Mouse (Mus musculus): ENCODE measurements at regions not wholly inside any gene's neighbourhood (a gene's known extent, or its start where the extent isn't known, plus 50 kb on each side); places are given as distances from the start of the nearest gene placed in this dataset.
A peak's percentile ranks its signal among the peaks of the same experiment; 100 is the strongest.
"Not testable (repeated sequence)": the region's sequence is repeated elsewhere in the genome, so short reads cannot be mapped to it uniquely, and the experiment has no call there.

DNA sequence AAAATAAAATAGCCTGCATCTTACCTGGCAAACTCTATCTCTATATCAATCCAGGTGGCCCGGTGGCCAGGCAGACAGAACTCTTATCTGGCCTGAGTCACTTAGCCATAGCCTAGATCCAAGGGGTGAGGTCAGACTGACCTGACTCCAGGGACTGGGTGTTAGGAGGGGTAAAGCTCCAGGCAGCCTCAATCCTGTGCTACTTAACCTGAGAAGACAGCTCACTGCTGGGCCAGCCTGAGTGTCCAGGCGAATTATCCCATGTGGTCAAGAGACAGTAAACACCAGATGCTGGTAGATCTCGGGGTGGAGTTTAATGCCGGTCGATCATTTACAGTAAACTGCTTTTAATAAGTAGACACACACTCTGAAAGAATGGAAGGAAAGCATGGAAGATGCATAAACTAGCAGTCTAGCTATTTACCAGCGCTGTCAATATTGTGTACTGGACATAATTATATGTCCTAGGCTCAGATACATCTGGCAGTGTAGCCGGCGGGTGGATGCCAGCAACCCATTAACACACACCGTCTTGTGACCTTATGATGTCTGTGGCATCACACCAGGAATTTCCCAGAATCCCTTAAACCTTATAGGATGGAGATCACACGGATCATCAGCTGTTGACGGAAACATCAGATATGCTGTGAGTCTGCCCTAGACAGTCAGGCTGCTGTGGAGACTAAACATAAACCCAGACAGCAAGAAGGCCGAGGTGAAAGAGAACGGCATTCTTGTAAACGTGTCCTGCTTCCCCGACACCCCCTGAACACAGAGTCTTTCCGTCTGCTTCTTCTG is 153.9 kb upstream of the Ubl3 start:
- no peak for DNase-seq (ENCODE audit: low read depth, low spot score)

DNA sequence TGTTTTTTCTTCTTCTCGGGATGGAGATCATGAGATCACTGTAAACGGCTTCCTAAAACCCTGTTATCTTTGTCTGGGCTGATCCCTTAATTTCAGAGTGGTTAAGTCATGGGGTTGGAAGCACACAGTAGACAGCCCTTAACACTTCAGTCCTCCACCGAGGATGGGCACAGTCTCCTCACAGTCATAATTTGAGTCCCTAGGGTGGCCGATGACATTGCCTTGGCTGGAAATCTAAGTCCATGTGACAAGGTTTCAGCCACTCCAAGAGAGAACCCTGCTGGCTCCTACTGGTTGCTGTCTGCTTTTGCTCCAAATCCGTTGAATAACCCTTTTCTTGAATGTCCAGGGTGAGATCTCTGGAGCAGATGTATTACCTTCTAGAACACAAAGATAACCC is 152.2 kb upstream of the Ubl3 start:
- no peak for DNase-seq (ENCODE audit: low read depth, low spot score)

DNA sequence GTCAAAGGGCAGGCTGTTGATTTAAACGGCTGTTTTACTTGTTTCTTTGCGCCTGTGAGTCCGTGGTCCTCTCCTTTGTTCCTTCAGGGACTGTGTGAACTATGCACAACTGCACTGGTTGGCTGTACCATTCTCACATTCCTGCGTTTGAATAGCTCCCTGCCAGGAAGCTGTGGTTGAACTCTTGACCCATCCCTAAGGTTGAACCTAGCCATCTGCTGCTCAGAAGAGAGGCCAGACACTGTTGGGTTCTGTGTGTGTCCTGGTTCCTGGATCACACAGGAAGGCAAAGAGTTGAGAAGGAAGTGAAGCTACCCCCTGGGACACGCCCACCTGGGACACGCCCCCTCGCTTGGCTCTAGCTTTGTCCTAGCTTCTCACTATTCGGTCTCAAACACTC is 149.3 kb upstream of the Ubl3 start:
- no peak for DNase-seq (ENCODE audit: low read depth, low spot score)

DNA sequence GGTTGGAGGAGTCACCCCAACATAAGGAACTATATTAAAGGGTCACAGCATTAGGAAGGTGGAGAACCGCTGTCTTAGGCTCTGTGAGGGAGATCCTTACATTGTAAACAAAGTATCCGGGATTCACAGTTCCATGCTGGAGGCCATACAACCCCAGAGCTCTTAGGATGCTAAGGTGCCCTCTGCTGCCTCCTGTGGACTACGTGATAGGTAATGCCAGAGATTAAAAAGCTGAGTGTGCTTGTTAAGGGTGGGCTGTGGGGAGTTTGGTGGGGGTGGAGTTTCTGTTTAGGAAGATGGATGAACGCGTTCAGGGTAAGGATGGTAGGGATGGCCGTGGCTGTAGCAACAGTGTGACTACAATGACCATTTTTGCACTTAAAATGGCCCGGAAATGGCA is 148.4 kb upstream of the Ubl3 start:
- no peak for DNase-seq (ENCODE audit: low read depth, low spot score)

DNA sequence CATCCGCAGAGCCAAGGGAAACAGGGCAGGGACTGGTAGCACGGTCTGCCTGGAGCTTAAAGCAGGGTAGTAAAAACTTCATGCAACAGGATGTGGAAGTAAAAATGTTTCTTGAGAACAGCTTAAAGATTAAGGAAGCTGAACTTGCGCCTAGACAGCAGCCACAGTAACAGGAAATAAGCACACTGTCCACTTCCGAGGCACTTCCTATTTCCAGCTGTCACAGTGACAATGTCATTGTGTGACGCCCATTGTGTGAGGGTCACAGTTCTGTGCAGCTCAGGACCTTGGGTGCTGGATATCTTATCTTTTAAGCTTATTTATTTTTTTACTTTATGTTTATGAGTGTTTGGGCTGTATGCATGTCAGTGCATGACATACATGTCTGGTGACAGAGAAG is 147.7 kb upstream of the Ubl3 start:
- no peak for DNase-seq (ENCODE audit: low read depth, low spot score)

DNA sequence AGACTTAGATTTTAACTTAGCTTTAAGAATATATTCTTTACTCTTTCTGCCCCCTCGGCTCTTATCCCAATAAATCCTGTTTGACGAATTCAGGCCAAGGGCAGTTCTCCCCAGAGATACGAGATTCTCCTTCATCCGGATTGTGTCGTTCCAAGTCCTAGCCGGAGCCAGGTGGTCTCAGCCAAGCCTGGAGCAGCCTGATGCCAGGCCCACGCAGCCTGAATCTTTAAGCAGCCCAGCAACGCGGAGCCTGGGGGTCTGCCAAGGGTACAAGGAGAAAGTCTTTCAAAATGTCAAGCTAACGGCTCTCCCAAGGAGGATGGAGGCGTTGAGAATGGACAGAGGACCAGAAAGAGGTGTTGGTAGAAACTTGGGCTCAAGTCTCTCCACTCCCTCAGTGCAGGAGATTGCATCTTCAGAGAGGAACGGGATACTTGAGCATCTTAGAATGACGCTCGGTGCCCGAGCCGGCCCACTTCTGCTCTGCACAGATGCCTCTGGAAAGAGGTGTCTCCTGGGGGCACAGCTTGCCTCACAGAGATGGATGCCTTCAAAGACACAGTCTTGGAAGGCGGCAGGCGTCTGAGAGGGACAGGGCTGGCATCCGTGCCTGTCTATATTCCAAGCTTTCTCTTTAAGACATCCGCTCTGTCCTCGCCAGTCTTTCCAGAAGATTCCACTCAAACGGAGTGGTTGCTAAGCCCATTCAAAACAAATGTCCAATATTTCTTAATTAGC is 145.2 kb upstream of the Ubl3 start:
- DNase-seq (ENCODE audit: low read depth, low spot score), result no peak

DNA sequence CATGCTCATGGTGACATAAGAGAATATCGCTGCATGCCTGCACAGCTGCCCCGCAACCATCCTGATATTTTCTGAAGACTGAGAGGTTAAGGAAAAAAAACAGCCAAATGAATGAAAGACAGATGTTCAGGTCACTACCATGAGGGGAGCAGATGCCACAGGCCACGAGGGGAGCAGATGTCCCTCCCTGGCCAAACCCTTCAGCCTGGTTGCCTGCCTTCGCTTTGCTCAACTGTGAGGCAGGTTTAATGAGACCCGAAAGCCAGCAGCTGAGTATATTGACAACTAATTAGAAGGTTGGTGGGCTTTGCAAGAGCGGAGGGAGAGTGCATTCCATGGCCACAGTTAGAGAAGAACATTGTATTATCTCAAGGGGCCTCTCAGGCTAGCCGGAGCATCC is 141.8 kb upstream of the Ubl3 start:
- no peak for DNase-seq (ENCODE audit: low read depth, low spot score)

DNA sequence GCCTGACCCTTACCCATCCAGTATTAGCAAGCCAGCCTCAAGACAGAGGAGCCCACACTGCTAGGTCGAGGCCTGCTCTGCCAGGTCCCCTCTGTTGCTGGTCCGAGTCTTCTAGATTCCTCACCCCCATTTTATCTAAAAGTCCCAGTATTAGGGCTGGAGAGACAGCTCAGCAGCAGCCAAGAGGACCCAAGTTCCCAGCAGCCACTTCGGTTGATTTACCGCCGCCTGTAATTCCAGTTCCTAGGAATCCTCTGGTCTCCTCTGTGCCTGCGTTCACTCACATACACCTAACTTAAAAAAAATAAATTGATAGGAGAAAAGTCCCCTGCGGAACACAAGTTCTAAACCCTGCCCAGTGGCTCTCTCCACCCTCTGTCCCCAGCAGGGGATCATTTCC is 138.9 kb upstream of the Ubl3 start:
- DNase-seq (ENCODE audit: low read depth, low spot score), result no peak

DNA sequence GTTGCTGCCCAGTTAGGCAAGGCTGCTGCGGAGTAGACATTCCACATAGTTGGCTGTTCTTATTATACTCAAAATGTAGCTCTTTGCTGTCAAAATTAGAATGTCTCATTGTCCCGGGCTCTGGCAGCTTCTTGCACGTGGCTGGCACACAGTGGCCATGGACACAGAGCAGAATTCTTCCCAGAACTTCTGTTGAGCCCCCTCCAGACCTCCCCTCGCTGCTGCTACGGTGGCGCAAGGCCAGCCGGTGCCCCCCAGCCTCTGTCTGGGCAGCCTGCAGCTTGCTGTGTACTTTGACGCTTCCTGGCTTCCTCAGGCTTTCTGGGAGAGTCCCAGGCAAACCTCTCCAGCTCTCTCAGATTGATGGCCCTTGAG is 138.2 kb upstream of the Ubl3 start:
- no peak for DNase-seq (ENCODE audit: low read depth, low spot score)

DNA sequence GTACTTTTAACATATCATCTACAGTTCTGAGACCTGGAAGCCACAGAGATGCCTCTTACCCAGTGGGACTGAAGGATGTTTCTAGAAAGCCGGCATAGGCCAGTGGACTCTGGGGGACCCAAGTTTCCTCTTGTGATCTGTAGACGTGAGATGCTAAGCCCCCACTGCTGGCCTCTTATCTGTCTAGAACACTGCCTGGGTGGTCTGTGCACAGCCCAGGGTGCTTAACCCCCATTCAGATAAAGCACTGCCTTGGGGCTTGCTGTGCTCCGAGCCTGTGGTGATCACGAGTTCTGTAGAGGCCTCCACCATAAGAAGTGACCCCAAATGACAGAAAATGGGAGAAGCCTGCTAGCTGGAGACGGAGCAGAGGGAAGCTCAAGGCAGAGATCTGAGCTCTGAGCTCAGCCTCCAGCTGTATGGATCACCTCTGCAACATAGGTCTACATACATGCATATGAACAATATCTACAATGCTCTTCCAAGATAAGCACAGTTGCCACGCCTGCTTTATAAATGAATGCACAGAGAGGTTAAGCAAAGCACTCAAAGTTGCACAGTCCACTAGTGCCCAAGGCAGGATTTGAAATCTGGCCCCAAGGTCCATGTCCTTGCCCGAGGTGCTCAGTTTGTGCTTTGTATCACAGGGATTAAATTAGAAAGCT is 137.7 kb upstream of the Ubl3 start:
- no peak for DNase-seq (ENCODE audit: low read depth, low spot score)

DNA sequence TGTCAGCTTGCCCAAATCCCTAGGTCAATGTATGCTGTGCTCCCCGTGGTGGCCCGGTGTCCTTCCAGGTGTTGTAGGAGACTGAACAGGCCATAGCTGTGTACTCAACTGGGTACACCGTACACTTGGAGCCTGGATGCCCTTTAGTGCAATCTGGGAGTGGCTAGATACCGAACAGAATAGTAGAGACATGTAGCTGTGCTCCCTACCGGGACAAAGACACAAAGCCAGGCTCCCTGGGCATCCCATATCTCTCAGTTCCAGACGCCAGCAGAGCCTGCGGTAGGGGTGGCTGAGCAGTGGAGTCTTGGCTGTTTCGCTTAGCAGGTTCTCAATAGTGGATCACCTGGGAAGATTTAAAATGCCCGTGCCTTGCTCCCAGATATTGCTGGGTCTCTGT is 136.7 kb upstream of the Ubl3 start:
- no peak for DNase-seq (ENCODE audit: low read depth, low spot score)

DNA sequence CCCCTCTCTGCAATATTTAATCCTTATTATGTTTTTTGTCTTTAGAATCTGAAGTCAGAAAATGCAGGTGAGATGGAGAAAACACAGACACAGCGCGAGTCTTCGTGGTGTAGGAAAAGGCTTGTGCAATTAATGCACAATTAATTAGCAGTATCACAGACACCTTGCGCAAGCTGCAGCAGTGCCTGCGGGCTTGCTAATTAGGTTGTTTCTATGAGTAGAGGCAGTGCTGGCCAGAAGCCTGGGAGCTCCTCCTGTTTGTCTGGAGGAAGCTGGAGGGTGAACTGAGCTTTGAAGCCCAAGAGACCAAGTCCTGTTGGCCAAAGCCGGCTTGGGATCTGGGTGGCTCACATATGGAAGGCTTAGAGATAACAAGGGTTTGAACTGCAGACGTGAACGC is 135.9 kb upstream of the Ubl3 start:
- DNase-seq (ENCODE audit: low read depth, low spot score), result no peak

DNA sequence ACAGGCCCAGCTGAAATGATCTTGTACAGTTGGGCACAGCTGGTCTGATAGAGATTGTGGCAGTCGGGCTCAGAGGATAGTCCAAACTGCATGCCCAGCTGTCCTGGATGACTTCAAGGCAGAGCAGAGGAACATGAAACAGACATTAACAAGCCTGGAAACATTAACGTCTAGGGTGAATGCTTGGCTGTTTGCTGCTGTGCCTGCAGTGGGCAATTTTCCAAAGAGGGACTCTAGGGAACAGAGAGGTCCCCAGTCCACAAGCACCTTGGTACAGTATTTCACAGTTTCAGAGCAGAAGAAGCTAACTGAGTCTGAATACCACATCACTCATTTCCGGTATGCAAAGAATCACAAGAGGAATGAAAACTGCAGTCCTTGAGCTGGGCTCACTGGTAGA is 135.2 kb upstream of the Ubl3 start:
- DNase-seq (ENCODE audit: low read depth, low spot score), result no peak

DNA sequence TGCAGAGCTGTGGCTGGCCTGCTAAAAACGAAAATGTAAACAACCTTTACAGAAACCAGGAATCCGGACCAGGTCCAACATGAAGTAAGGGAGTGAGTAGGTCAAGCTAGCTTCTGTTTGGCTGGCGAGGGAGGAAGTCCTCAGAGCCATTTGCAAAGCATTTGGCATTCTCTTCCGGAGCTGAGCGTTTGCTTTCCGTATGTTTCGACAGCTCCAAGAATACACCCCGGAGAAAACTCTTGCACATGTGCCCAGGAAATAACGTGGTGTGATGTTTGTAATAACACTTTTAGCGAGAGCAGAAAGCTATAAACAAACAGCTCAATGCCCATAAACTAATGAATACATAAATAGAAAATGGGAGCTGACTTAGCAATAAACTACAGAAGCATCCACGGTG is 131.6 kb upstream of the Ubl3 start:
- no peak for DNase-seq (ENCODE audit: low read depth, low spot score)

DNA sequence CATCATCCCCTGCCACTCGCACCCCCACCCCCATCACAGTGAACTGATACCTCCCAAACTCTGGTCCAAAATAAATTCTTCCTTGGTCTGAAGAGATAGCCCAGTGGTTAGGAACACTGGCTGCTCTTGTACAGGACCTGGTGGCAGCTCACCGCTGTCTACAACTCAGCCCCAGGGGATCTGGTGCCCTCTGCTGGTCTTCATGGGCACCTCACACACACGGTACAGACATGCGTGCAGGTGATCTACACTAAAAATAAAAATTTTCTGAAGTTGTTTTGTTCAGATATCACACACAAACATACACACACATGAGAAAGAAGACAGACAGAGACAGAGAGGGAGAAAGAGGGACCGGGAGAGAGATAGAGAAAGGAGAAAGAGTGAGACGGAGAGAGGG is 130.0 kb upstream of the Ubl3 start:
- no peak for DNase-seq (ENCODE audit: low read depth, low spot score)

DNA sequence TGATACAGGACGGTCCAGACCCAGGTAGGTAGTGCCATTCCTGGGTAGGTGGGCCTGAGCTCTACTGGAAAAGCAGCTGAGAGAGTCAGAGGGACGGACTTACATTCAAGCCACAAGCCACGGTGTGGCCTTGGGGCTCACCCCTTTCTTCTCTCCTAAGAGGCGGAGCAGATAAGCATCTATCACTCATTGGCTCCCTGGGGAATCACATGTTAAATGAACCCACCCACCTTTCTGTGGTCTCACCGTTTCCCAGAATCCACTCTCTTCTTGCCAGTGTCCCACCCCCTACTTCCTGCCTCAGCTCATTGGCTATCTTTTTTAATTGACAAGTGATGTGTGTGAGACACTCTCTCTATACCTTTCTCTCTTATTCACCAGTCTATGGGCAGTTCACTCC is 127.8 kb upstream of the Ubl3 start:
- no peak for DNase-seq (ENCODE audit: low read depth, low spot score)

DNA sequence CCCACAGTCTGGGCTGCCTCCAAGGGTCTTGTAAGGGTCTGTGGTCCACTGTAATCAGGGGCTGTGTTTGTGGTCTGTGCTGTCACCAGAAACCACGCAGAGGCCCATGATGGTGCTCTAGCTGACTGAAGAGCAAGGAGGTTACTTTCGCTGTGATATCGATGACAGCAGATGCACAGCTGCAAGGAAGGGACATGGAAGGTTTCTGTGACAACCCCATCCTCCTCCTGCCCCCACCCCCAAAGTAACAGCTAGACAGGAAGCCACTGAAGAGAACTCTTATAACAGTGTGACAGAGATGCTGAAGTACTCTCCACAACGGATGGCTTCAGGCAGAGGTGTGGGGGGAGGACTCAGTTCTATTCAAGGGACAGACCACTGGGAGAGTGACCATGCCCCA is 127.0 kb upstream of the Ubl3 start:
- no peak for DNase-seq (ENCODE audit: low read depth, low spot score)

DNA sequence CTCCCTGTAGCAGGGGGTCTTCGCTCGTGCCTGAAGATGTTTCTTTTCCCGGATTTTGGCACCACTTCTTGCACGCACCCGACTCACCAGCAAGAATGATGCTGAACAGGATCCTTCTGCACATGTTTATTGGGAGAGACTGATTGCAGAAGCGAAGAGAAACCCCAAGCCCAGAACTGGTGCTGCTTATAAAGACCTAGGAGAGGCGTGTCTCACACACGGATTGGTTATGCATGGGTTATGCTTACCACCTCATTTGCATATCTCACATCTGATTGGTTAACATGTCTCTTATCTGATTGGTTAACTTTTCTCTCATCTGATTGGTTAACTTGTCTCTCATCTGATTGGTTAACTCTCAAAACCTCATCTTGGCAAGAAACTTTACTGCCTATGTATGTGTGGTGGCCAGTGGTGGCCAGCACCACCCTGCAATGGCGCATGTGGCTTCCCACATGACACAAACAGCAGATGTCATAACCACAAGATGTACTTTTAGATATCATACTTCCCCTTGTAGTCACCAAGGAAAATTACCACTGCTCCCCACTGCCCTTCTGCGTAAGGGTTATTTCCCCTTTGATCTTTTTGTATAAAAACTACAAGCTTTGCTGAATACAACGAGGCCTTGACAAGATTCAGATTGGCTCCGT is 125.8 kb upstream of the Ubl3 start:
- not testable (repeated sequence) for DNase-seq (ENCODE audit: low read depth, low spot score)

DNA sequence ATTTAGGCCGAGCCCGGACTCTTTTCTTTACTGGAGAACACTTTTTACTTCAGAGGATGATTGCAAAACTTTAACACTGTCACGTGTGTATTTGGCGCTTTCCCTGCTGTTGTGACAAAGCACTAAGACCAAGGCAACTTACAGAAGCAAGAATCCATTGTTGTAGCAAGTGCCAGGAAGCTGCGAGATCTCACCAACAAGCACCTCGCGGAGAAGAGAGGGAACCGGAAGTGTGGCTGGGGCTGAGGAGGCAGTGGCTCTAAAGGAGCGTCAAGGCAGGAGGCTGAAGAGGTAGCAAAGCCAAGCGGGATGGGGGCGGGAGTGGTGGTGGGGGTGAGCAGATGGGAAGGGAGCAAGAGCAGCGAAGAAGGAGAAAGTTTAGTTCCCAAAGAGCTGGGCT is 121.7 kb upstream of the Ubl3 start:
- no peak for DNase-seq (ENCODE audit: low read depth, low spot score)

DNA sequence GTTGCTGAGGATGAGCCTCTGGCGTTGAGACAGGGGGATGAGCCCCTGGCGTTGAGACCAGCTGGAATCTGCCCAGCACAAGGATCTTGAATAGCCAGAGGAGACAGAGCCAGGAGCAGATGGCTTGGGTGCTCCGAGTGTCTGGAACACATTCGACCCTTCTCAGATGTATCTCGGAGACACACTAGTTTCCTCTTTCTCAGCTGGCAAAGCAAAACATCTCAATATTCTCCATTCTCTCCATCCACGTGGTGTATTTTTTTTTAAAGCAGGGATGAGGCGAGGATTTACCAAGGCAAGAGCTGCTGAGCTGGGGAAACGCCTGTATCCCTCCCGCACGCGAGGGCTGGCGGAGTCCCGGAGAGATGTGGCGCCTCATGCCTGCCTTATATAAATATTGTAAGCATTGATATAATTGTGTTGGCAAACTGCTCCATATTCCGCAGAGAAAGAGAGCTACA is 109.7 kb upstream of the Ubl3 start:
- DNase-seq (ENCODE audit: low read depth, low spot score), result no peak

DNA sequence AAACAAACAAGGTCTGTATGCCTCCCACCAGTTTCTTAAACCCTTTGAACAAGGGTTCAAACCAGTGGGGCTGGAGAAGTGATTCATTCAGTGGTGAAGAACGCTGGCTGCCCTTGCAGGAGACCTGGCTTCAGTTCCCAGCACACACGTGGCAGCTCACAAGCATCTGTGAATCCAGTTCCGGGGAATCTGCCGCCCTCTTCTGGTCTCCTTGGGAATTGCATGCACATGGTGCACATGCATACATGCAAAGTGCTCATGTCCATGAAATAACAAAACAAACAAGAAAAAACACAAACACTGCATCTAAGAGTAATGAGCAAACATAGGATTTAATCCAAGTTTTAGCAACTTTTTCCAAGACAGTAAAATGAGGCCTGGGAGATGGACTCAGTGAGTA is 108.5 kb upstream of the Ubl3 start:
- peak; percentile 36 for DNase-seq (ENCODE audit: low read depth, low spot score)

DNA sequence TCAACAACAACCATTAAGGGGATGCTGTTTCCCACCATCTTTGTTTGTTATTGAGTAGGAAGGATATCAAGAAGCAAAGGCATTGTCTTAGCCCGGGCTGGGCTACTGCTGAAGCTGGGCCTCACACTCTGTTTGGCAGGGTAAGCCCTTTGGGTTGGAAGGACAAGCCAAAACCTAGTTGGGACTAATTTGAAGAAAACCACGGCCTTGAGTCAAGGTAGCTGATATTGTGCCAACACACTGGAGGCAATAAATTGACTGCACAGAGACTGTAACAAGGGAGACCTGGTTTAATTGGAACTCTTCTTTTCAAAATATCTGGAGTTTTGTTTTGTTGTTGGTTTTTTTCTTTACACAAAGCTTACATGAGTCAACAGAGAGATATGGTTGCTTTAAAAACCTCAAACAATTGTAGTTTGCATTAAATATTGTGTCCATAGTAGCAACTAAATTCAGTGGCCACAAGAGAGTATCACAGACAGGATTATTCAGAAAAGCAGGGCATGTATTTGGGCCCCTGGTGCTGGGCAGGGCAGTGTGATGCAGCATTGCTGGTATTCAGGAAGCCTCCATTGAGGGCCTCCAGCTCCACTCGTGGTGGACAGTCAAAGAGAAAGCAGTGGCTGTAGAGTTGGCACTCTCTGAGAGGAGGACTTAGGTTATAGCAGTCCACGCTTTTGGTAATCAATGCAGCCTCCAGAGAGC is 105.5 kb upstream of the Ubl3 start:
- DNase-seq (ENCODE audit: low read depth, low spot score), result peak; percentile 78
